Mouse (Mus musculus) embryo, embryonic 11.5 days (tissue): ENCODE data around the gene Sacs.
A peak's percentile ranks its signal among the peaks of the same experiment; 100 is the strongest.
"Not testable (repeated sequence)": the region's sequence is repeated elsewhere in the genome, so short reads cannot be mapped to it uniquely, and the experiment has no call there.

Experiments
- DNase-seq: peaks from one replicate; pipeline ENCODE4 v3.0.0-alpha.2; 2012; ENCODE audit warnings: low read depth, low spot score

Sacs gene

GRCm38 (mm10) chr14:61137994-61138726 lies at the start of gene Sacs:
TSS of gene Sacs (plus strand) at chr14:61138457.
- no peak for DNase-seq

GRCm38 (mm10) chr14:61090955-61091354 lies 47.3 kb upstream of the Sacs start:
- DNase-seq: no peak

- no peak for DNase-seq
These were observed 46.2 kb upstream of the Sacs start for GRCm38 (mm10) chr14:61092073-61092472.

- no peak for DNase-seq
These were observed 40.2 kb upstream of the Sacs start for GRCm38 (mm10) chr14:61097974-61098625.

- no peak for DNase-seq
These were observed 37.5 kb upstream of the Sacs start for GRCm38 (mm10) chr14:61100736-61101135.

- no peak for DNase-seq
These were observed 31.9 kb upstream of the Sacs start for GRCm38 (mm10) chr14:61106404-61106803.

- no peak for DNase-seq
These were observed 29.6 kb upstream of the Sacs start for GRCm38 (mm10) chr14:61108625-61109024.

GRCm38 (mm10) chr14:61112404-61112803 lies 25.9 kb upstream of the Sacs start:
- peak; percentile 66 for DNase-seq

- no peak for DNase-seq
These were observed 13.5 kb upstream of the Sacs start for GRCm38 (mm10) chr14:61124755-61125154.

- DNase-seq: no peak
These were observed 13.1 kb upstream of the Sacs start for GRCm38 (mm10) chr14:61125201-61125600.

- DNase-seq: not testable (repeated sequence)
These were observed 10.9 kb upstream of the Sacs start for GRCm38 (mm10) chr14:61127365-61127764.

GRCm38 (mm10) chr14:61128961-61129507 lies 9.2 kb upstream of the Sacs start:
- DNase-seq: no peak

GRCm38 (mm10) chr14:61132556-61132955 lies 5.7 kb upstream of the Sacs start:
- no peak for DNase-seq

GRCm38 (mm10) chr14:61134381-61135030 lies 3.8 kb upstream of the Sacs start:
- no peak for DNase-seq

GRCm38 (mm10) chr14:61137410-61137809 lies 847 bp upstream of the Sacs start:
- no peak for DNase-seq

- no peak for DNase-seq
These were observed 440 bp downstream of the Sacs start for GRCm38 (mm10) chr14:61138727-61139067.

- DNase-seq: no peak
These were observed 5.1 kb downstream of the Sacs start for GRCm38 (mm10) chr14:61143358-61143757.

- peak; percentile 29 for DNase-seq
These were observed 5.6 kb downstream of the Sacs start for GRCm38 (mm10) chr14:61143869-61144268.

- DNase-seq: not testable (repeated sequence)
These were observed 12.2 kb downstream of the Sacs start for GRCm38 (mm10) chr14:61150416-61150815.

GRCm38 (mm10) chr14:61154900-61155585 lies 16.8 kb downstream of the Sacs start:
- DNase-seq: no peak

GRCm38 (mm10) chr14:61155687-61156086 lies 17.4 kb downstream of the Sacs start:
- no peak for DNase-seq

- DNase-seq: not testable (repeated sequence)
These were observed 19.2 kb downstream of the Sacs start for GRCm38 (mm10) chr14:61157426-61157825.
